Mouse (Mus musculus) heart, postnatal 10 days (tissue): ENCODE measurements around the gene Myrfl. TPM values are rescaled to one million over a fixed set of nuclear protein-coding genes. Genes with fewer than 3 reads are reported as not detected.

Experiments
- DNase-seq, 2 experiments: peaks; one replicate each; pipeline ENCODE4 v3.0.0; 2021
- intact Hi-C: fragments of 180-260 bp; cut with DNase I; formaldehyde crosslinking; loops from one replicate; pipeline ENCODE4 v1.15.1; 2025
- total RNA-seq, 2 experiments: library from RNA; stranded (reverse); gene quantifications; 2 replicates each; pipeline ENCODE4 v1.2.3; 2021

Myrfl gene
- total RNA-seq, 2 experiments from 2014 or later: 0.43 to 0.67 TPM

DNA sequence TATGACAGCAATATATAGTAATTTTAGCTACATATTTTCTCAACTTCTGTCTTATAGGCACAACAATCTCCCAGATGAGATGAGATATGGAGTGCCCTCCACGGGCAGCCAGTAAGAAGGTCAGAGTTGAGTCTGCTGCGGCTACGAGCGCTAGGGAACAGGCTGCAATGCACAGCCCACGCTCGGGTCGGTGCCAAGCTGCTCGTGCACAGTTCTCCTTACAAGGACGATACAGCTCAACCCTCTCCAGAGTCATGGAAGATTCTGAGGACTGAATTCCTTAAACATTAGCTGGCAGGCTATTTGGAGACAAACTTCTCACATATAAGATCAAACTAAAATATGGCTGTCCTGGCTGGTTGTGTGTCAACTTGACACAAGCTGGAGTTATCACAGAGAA lies 17.9 kb upstream of the Myrfl start:
- peak; percentile 18 to 44 for DNase-seq
- intact Hi-C loops: no loop called here

DNA sequence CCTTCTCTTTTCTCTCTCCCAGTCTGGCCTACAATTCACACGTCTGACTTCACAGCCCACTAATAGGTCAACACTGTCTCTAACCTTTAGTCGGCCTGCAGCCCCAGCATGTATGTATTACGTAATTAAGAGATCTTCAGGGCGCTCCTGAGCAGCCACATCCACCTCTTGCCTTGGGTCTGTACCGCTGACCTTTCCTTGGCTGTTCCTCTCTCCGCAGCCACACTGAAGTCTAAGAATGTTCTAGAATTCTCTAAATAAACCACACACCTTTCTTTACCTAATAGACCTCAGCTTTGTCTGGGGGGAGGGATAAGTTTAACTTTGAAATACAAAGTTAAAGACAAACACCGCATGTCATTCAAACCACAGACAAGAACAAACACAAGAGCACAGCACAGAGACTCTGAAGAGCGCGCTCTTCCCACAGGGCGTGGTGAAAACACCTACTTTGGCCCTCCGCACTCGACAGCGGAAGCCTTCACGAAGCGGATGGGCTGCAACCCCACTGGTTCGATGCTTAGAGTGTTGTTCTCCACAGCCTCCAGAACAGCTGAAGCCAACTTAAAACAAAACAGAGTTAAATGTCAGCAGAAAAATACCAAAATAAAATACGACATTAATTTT lies 17.0 kb upstream of the Myrfl start:
- intact Hi-C loops: no loop called here
- DNase-seq: no peak

DNA sequence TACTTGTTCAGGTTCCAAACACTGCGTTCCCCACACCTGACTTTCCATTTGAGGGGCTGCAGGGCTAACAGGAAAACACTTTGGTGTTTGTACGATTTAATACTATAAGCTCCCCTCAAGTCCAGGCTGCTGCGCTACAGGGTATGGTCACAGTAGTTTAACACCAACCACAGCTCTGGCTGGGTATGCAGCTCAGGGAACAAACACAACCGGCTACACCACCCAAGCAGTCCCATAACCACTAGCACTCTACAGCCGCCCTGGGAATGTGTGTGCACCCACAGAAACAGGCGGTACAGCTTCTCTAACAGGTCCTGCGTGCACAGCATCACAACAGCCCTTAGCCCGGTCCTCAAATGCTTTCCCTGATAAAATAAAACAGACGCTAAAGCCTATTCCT lies 16.1 kb upstream of the Myrfl start:
- intact Hi-C loops: no loop called here
- DNase-seq: no peak

- intact Hi-C loops: no loop called here
- DNase-seq: no peak
These were observed 12.4 kb upstream of the Myrfl start for GRCm38 (mm10) chr10:116908901-116909642.

DNA sequence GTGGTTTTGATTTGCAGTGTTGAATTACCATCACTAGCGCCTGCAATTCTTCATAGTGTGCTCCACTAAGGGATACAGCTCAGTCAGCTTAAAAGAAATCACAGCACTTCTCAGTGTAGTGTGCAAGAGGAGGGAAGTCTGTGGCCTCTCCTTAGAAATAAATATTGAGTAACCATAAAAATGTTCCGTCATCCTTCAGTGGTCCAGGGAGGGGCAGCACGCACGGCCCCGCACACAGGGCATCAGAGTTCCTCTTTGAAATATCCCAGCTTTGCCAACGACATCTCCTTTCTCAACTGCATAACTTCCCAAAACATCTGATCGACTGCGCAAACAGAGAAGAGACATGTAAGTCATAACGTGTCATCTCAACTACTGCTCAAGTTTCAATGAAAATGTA lies 10.1 kb upstream of the Myrfl start:
- no peak for DNase-seq
- intact Hi-C loops: no loop called here

GRCm38 (mm10) chr10:116904503-116904908 lies 7.8 kb upstream of the Myrfl start:
- intact Hi-C loops: no loop called here
- DNase-seq: no peak

GRCm38 (mm10) chr10:116895108-116895833 lies 1.4 kb downstream of the Myrfl start:
- intact Hi-C loops: no loop called here
- DNase-seq: no peak

DNA sequence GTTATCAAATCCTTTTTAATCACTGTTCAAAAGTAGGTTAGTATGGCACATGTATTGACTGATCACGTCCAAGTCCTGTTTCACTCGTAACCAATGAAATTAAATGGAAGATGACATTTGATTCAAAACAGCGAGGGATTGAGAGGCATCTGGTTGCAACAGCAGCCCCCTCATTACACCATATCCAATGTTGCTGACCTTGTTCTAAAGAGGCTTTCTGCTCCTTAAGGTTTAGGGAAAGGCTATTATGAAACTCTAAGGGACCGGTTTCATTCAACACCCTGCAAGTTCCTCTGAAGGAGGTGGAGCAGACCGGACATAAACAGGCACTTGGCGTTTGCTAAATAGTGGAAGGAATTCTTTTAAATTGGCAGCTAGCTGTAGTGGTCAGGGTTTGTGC lies 2.2 kb downstream of the Myrfl start:
- intact Hi-C loops: loop anchor here (5.0 kb wide), 1 partner anchor 562 kb away; no protein-coding TSS in a partner anchor
- no peak for DNase-seq

- intact Hi-C loops: loop anchor here (5.0 kb wide), 1 partner anchor 561 kb away; no protein-coding TSS in a partner anchor
- DNase-seq: peak; percentile 52 to 60
These were observed 3.0 kb downstream of the Myrfl start for GRCm38 (mm10) chr10:116893753-116894152.

DNA sequence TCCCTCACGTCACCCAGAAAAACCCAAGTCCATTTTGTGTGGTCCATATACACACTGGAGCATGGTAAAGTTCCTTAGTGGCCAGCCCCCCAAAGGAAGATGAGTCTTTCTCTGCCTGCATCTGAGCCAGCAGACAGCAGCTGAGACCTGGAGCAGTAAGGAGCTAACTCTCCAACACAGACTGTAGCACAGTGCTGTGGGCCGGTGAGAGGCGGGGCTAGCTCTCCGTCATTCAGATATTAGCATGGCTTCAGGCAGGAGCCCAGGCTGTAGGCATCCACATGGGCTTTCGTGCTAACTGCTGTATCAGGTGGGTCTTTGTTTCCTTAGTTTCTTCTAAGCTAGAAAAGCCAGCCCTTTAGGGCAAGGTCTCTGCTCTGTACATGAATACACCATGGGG lies 6.1 kb downstream of the Myrfl start:
- DNase-seq: no peak
- intact Hi-C loops: loop anchor here (5.0 kb wide), 1 partner anchor 558 kb away; no protein-coding TSS in a partner anchor

DNA sequence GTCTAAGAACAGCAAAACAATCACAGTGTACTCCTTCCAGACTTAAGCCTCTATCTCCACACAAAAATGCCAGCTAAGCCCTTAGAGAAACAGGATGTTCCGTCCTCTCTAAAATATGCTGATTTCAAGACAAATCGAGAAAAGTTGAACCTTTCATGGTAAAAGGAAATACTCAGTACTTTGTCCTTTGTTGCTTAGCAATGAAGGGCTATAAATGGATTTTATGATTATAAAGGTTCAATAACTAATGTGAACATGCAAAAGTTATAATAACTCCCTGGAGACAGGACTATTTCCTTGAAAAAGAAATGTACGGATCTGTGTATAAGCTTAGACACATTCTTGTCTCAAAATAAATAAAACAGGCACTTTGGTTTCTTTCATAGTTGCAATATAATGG lies 12.2 kb downstream of the Myrfl start:
- DNase-seq: no peak
- intact Hi-C loops: no loop called here

DNA sequence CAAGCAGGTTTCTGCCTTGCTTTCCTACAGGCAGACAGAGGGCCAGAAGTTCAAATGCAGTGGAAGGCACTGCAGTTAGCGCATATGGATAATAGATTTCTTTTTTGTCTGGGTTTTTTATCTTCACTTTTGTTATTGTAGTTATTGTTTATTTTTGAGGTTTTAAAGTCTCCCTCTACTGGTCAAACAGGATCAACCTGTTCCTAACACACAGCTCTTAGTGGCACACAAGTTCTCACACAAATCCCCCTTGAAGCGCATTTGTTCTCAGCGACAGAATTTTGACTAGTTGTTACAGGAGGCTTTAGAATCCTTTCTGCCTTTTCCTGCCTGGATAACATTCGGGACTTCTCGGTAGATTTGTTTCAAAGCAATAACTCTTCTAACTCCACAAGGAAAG lies 13.2 kb downstream of the Myrfl start:
- DNase-seq: no peak
- intact Hi-C loops: no loop called here

DNA sequence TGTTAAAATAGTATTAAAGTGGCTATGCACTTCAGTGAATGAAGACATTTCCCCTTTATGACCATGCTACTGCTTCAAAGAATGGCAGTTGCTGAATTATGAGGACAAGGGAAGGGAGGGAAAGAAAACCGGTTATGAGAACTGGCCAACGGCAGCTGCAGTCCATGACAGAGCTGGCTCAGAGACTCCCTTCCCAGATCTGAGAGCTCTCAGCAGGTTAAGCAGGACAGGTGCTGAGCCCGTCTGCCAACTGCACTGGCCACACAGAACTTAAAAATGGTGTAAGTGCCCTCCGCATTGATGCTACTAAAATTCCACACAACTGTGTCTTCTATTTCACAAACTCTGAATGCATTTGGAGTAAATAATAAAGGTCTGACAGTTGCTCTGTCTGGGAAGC lies 19.3 kb downstream of the Myrfl start:
- intact Hi-C loops: no loop called here
- DNase-seq: no peak

GRCm38 (mm10) chr10:116874490-116874889 lies 22.2 kb downstream of the Myrfl start:
- DNase-seq: no peak
- intact Hi-C loops: no loop called here

GRCm38 (mm10) chr10:116872016-116872410 lies 24.7 kb downstream of the Myrfl start:
- no peak for DNase-seq
- intact Hi-C loops: no loop called here

GRCm38 (mm10) chr10:116871329-116872015 lies 25.2 kb downstream of the Myrfl start:
- no peak for DNase-seq
- intact Hi-C loops: no loop called here

- intact Hi-C loops: no loop called here
- DNase-seq: no peak
These were observed 25.9 kb downstream of the Myrfl start for GRCm38 (mm10) chr10:116870819-116871218.

DNA sequence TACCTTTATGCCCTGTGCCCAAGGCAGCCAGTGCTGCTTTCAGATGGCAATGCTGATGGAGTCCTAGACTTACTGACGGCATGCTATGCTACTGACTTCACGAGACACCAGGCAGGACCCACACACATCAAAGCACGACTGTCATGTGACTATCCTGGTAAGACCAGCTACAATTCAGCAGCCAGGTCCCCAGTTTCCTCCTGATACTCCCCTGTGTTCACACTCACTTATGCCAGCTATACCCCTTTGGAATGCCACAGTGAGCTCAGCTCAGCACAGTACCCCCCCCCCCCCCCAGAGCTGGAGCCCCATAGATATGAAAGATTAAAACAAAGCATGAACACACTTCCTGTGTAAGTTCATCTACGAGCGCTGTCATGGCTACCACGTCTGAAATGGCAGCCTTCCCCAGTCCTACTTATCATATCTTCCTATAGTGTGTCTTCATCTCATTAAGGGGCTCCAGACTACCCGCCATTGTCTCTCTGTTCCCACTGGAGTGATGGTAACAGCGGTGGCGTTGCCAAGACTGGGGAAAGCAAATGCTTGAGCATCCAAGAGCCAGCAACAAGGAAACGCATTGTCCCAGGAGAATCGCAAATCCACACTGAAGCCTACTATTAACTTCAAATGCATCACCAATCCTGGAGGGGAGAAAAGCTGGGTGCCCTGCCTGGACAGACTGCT lies 43.4 kb downstream of the Myrfl start:
- no peak for DNase-seq
- intact Hi-C loops: no loop called here

DNA sequence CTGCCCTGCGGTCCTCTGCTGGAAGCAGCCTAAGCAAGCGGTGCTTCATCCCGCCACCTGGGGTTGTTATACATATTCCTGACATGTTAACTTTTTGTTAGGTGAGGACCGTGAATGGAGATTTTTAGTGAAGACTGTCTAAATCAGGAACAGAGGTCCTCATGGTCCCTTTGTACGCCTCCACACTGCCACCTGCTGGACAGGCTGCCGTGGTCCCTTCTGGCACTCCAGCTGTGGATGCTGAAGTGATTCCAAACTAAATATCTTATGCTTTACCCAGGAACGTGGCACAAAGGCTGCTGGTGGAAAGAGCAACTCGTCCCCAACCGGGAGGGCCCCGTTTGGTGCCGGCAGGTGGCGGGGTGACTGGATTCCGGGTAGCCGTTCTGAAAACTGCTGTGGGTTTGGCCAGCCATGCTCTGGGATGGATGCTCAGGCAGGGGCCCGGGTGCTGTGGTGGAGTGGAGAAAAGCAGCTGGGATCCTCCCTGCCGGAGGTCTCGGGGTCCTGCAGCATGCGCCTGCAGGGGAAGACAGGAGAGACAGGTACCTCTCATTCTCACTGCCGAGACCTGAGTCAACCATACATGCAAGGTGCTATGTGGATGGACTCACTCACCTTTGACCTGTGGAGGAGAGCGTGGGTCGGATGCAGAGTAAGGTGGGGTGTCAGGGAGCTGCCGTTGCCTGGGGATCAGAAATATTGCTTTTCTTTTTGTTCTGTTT lies 47.8 kb downstream of the Myrfl start:
- intact Hi-C loops: loop anchor here (1.0 to 5.0 kb wide), 3 partner anchors 317 to 642 kb away; no protein-coding TSS in a partner anchor
- DNase-seq: peak; percentile 85 to 94

- DNase-seq: no peak
- intact Hi-C loops: no loop called here
These were observed 55.2 kb downstream of the Myrfl start for GRCm38 (mm10) chr10:116841551-116841950.
